Mouse (Mus musculus) liver, adult 2 months (tissue): Measurements from ENCODE around the gene Aebp1.

ENCODE experiments used
- CTCF ChIP-seq: fragments of 200-500 bp; IDR thresholded peaks from 2 replicates; pipeline ENCODE4 v1.5.1; 2011; ENCODE audit warnings: low read depth, low read length, control low read depth
- POLR2A ChIP-seq: fragments of 200-500 bp; IDR thresholded peaks from 2 replicates; pipeline ENCODE4 v1.6.1; 2011; ENCODE audit warnings: low read length, control low read depth; ENCODE audit not compliant: insufficient read depth; ENCODE audit errors: extremely low read depth

DNA sequence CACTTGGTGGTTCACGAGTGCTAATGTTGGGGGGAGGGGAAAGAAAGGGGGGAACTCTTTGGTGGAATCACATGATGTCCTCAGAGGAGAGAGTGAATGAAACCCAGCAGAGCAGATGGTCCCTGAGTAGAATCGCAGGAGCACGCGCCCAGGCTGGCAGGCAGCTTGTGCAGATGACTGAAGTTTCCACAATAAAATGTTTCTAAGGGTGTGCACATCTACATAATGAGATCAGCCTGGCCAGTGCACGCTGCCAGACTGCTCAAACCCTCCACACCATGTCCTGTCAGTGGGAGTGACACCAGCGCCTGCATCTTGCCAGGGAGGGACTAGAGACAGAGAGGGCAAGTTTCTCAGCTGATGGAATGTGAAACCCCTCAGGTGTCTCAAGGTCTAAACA lies 13.0 kb upstream of the Aebp1 start:
- TF ChIP-seq CTCF (no peak), POLR2A (no peak)
